19 mouse cellular contexts compared by ENCODE assay signal in genomic region chr9:26549118-26549517, GRCm38 (mm10).
DNase-seq lines count a peak whose midpoint lies in the region; ATAC-seq and TF ChIP-seq lines count a peak whose summit lies in the region.
"Had no signal": no experiment of that assay in that cellular context is flagged by ENCODE, and none has a peak within 500 bp of the region (broad histone marks: within the 10 kb centered on the region; RNA-seq: fewer than 3 reads in every experiment).

No protein-coding gene starts in this region.

- H3K27me3 ChIP-seq in midbrain, embryonic 15.5 days (replicated peaks): no peaks in the 10 kb centered on the region
- no peaks in the 10 kb centered on the region for H3K27me3 ChIP-seq in midbrain, embryonic 10.5 days (ENCODE audit: low read depth, poor library complexity, severe bottlenecking)
- H3K27me3 ChIP-seq in midbrain, postnatal 0 days (ENCODE audit: insufficient read depth, low read length): no peaks in the 10 kb centered on the region
- no peaks in the 10 kb centered on the region for H3K27me3 ChIP-seq in neural tube, embryonic 15.5 days (replicated peaks)
- H3K27me3 ChIP-seq: embryonic facial prominence, embryonic 12.5 days; heart, embryonic 13.5 days; hindbrain, embryonic 15.5 days had no signal

- H3K27ac ChIP-seq in midbrain, embryonic 15.5 days: no peak overlapping the region
- no peak overlapping the region for H3K27ac ChIP-seq in midbrain, embryonic 10.5 days (replicated peaks)
- H3K27ac ChIP-seq in midbrain, postnatal 0 days (ENCODE audit: low read depth, low read length): peak overlapping the region; percentile 12; the same call in 1 of the 2 replicates
- H3K27ac ChIP-seq in neural tube, embryonic 15.5 days (replicated peaks): no peak overlapping the region
- H3K27ac ChIP-seq: embryonic facial prominence, embryonic 12.5 days; heart, embryonic 13.5 days; hindbrain, embryonic 15.5 days; limb, embryonic 10.5 days had no signal

- no peaks in the 10 kb centered on the region for H3K4me1 ChIP-seq in midbrain, embryonic 15.5 days
- H3K4me1 ChIP-seq in midbrain, embryonic 10.5 days: no peaks in the 10 kb centered on the region
- no peaks in the 10 kb centered on the region; the same call in 1 of the 2 replicates for H3K4me1 ChIP-seq in midbrain, postnatal 0 days (ENCODE audit: insufficient read depth, low read length)
- H3K4me1 ChIP-seq in neural tube, embryonic 15.5 days: no peaks in the 10 kb centered on the region
- H3K4me1 ChIP-seq: embryonic facial prominence, embryonic 12.5 days; hindbrain, embryonic 15.5 days; limb, embryonic 10.5 days had no signal

- no peak overlapping the region for H3K4me3 ChIP-seq in midbrain, embryonic 15.5 days
- H3K4me3 ChIP-seq in midbrain, embryonic 10.5 days: no peak overlapping the region
- no peak overlapping the region for H3K4me3 ChIP-seq in midbrain, postnatal 0 days (ENCODE audit: low read depth, low read length)
- no peak overlapping the region for H3K4me3 ChIP-seq in neural tube, embryonic 15.5 days (replicated peaks)
- H3K4me3 ChIP-seq: embryonic facial prominence, embryonic 12.5 days; erythroblast, embryonic 14.5 days; heart, embryonic 13.5 days; hindbrain, embryonic 15.5 days; limb, embryonic 10.5 days had no signal

- H3K36me3 ChIP-seq in midbrain, embryonic 15.5 days (replicated peaks): no peaks in the 10 kb centered on the region
- H3K36me3 ChIP-seq in midbrain, embryonic 10.5 days: no peaks in the 10 kb centered on the region
- no peaks in the 10 kb centered on the region for H3K36me3 ChIP-seq in midbrain, postnatal 0 days (ENCODE audit: insufficient read depth, low read length)
- H3K36me3 ChIP-seq in neural tube, embryonic 15.5 days: no peaks in the 10 kb centered on the region
- H3K36me3 ChIP-seq: embryonic facial prominence, embryonic 12.5 days; heart, embryonic 13.5 days; hindbrain, embryonic 15.5 days; limb, embryonic 10.5 days had no signal

- no peak overlapping the region for H3K4me2 ChIP-seq in midbrain, embryonic 15.5 days
- no peak overlapping the region for H3K4me2 ChIP-seq in midbrain, postnatal 0 days (ENCODE audit: low read depth, low read length, poor library complexity, severe bottlenecking)
- H3K4me2 ChIP-seq in neural tube, embryonic 15.5 days: no peak overlapping the region
- H3K4me2 ChIP-seq: embryonic facial prominence, embryonic 12.5 days; hindbrain, embryonic 15.5 days had no signal

- ATAC-seq in midbrain, embryonic 15.5 days (replicated peaks): peak; percentile 53; the same call in 1 of the 2 replicates
- ATAC-seq in midbrain, postnatal 0 days (ENCODE audit: low FRiP score): no peak
- ATAC-seq in neural tube, embryonic 15.5 days (ENCODE audit: low FRiP score): no peak
- ATAC-seq: activated CD4-positive, CD25-positive, alpha-beta regulatory T cell, adult 4 months; CD4-positive, CD25-positive, alpha-beta regulatory T cell, adult 4 months; forebrain, embryonic 14.5 days; intestine, postnatal 0 days; liver, postnatal 0 days had no signal

- TF ChIP-seq CTCF in midbrain, postnatal 0 days (IDR thresholded peaks at IDR 0.05): no peak

- no peaks in the 10 kb centered on the region for H3K9me3 ChIP-seq in midbrain, embryonic 15.5 days
- H3K9me3 ChIP-seq in midbrain, embryonic 10.5 days (replicated peaks): no peaks in the 10 kb centered on the region
- no peaks in the 10 kb centered on the region for H3K9me3 ChIP-seq in midbrain, postnatal 0 days (ENCODE audit: low read length)
- H3K9me3 ChIP-seq in neural tube, embryonic 15.5 days (replicated peaks): no peaks in the 10 kb centered on the region
- H3K9me3 ChIP-seq: embryonic facial prominence, embryonic 12.5 days; heart, embryonic 13.5 days; hindbrain, embryonic 15.5 days; limb, embryonic 10.5 days had no signal

- no peak overlapping the region for H3K9ac ChIP-seq in midbrain, embryonic 15.5 days
- no peak overlapping the region for H3K9ac ChIP-seq in midbrain, postnatal 0 days (replicated peaks; ENCODE audit: low read length, poor library complexity, severe bottlenecking)
- H3K9ac ChIP-seq in neural tube, embryonic 15.5 days (replicated peaks): no peak overlapping the region
- H3K9ac ChIP-seq: embryonic facial prominence, embryonic 12.5 days; heart, embryonic 13.5 days; hindbrain, embryonic 15.5 days; liver, postnatal 0 days had no signal

- peak; percentile 17 to 22 for DNase-seq in frontal cortex, postnatal 36 days (ENCODE audit: low spot score in 2 of 2)
- DNase-seq in frontal cortex, postnatal 14 days (ENCODE audit: low spot score in 2 of 2): no peak
- no peak for DNase-seq in midbrain, embryonic 10.5 days (ENCODE audit: low spot score)
- DNase-seq in cerebellum, adult 9-10 months: peak; percentile 83
- DNase-seq in midbrain, postnatal 0 days (ENCODE audit: low spot score): no peak
- DNase-seq in natural killer cell, adult 2 months (ENCODE audit: low spot score in 2 of 2): no peak
- DNase-seq: liver, postnatal 0 days; thymus, postnatal 4 days had no signal

- 73% methylated on average over 4 of the region's 4 CpGs for WGBS in midbrain, embryonic 15.5 days
- 78% methylated on average over 4 of the region's 4 CpGs for WGBS in midbrain, embryonic 10.5 days
- WGBS in midbrain, postnatal 0 days: 73% methylated on average over 4 of the region's 4 CpGs
- 80% methylated on average over 4 of the region's 4 CpGs for WGBS in neural tube, embryonic 15.5 days

Comparison
In these comparisons a context has a peak if more than half of its experiments do, and no peak if none do; other contexts are left out.
1. DNase-seq: peak in frontal cortex, postnatal 36 days (2 of 2) and cerebellum, adult 9-10 months (single experiment); none in frontal cortex, postnatal 14 days (0 of 2), midbrain, embryonic 10.5 days (single experiment), midbrain, postnatal 0 days (single experiment) and natural killer cell, adult 2 months (0 of 2).